Mouse (Mus musculus): ENCODE measurements around the gene Mzf1. TPM values are rescaled to one million over a fixed set of nuclear protein-coding genes. Genes with fewer than 3 reads are reported as not detected.

Mzf1 gene
- polyA plus RNA-seq, 1 experiment from 2014 or later, result 9.3 TPM

DNA sequence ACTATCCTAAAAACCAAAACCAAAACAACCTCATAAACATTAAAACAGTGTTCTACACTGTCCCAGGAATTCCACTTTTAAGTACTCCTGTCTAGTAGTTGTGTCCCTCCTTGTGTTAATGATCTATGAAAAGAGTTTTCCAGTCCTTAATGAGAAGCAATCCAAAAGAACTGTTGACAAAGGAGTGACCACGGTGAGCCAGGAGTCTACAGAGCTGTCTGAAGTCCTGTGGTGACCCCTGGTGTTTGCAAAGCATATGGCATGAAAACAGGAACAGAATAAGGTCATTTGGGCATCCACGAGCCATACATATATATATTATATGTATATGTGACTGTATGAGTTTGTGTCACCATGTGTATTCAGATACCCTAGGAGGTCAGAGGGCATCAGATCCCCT is 8.5 kb downstream of the Mzf1 start:
- Histone ChIP-seq H3K27ac (ENCODE audit: low read depth, low read length) (no peak overlapping the region), H3K27me3 (replicated peaks; ENCODE audit: control insufficient read depth, insufficient read depth, low read length) (peaks cover 18% of the 10 kb centered on the region), H3K4me3 (ENCODE audit: low read length) (no peak overlapping the region), H3K4me2 (ENCODE audit: low read length) (no peak overlapping the region), H3K4me1 (ENCODE audit: control insufficient read depth, insufficient read depth, low read depth, low read length) (peaks cover 14% of the 10 kb centered on the region), H3K36me3 (ENCODE audit: control insufficient read depth, insufficient read depth, low read length) (no peaks in the 10 kb centered on the region), H3K9me3 (ENCODE audit: control insufficient read depth, low read length) (no peaks in the 10 kb centered on the region), H3K9ac (ENCODE audit: low read depth, low read length) (no peak overlapping the region)
- 7% methylated on average over 2 of the region's 2 CpGs for WGBS
- ATAC-seq, result no peak; the same call in 1 of the 2 replicates

- no peaks in the 10 kb centered on the region for H3K9me3 ChIP-seq (ENCODE audit: control insufficient read depth, low read length)
- H3K4me2 ChIP-seq (ENCODE audit: low read length), result peak overlapping the region; percentile 81
- peaks cover 14% of the 10 kb centered on the region for H3K4me1 ChIP-seq (ENCODE audit: control insufficient read depth, insufficient read depth, low read depth, low read length)
- H3K4me3 ChIP-seq (ENCODE audit: low read length), result peak overlapping the region; percentile 48
- H3K9ac ChIP-seq (ENCODE audit: low read depth, low read length), result peak overlapping the region; percentile 83
- ATAC-seq, result no peak; the same call in none of the 2 replicates
- WGBS, result 3% methylated on average over 23 of the region's 23 CpGs
- peaks cover 18% of the 10 kb centered on the region for H3K27me3 ChIP-seq (replicated peaks; ENCODE audit: control insufficient read depth, insufficient read depth, low read length)
- peak overlapping the region; percentile 76 for H3K27ac ChIP-seq (ENCODE audit: low read depth, low read length)
- H3K36me3 ChIP-seq (ENCODE audit: control insufficient read depth, insufficient read depth, low read length), result no peaks in the 10 kb centered on the region
Observed at GRCm38 (mm10) chr7:13044254-13044625, 10.3 kb downstream of the Mzf1 start.

DNA sequence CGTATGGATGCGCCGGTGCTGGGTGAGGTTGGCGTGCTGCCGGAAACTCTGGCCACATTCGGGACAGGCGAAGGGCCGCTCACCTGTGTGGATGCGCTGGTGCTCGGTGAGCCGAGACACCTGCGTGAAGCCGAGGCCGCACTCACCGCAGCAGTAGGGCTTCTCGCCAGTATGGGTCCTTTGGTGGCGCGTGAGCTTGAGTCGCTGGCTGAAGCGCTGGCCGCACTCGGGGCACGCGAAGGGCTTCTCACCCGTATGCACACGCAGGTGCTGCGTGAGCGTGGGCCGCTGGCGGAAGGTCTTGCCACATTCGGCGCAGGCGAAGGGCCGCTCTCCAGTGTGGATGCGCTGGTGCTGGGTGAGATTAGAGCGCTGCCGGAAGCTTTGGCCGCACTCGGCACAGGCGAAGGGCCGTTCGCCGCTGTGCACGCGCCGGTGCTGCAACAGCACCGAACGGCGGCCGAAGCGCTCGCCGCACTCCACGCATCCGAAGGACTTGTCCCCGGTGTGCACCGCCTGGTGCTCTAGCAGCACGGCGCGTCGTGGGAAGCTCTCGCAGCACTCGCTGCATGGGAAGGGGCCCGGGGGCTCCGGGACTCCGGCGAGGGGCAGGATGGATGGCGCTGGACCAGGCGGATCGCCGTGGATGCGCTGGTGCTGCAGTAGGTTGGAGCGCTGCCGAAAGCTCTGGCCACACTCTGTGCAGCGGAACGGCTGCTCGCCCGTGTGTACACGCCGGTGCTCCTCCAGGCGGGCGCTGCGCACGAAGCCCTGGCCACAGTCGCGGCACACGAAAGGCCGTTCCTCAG is 10.9 kb downstream of the Mzf1 start:
- H3K27me3 ChIP-seq (replicated peaks; ENCODE audit: control insufficient read depth, insufficient read depth, low read length), result peaks cover 18% of the 10 kb centered on the region
- H3K27ac ChIP-seq (ENCODE audit: low read depth, low read length), result peak overlapping the region; percentile 76
- 6% methylated on average over 74 of the region's 88 CpGs for WGBS
- H3K4me2 ChIP-seq (ENCODE audit: low read length), result peak overlapping the region; percentile 81
- H3K4me3 ChIP-seq (ENCODE audit: low read length), result peak overlapping the region; percentile 48
- H3K9ac ChIP-seq (ENCODE audit: low read depth, low read length), result peak overlapping the region; percentile 83
- peak; percentile 59 for ATAC-seq
- H3K9me3 ChIP-seq (ENCODE audit: control insufficient read depth, low read length), result no peaks in the 10 kb centered on the region
- H3K4me1 ChIP-seq (ENCODE audit: control insufficient read depth, insufficient read depth, low read depth, low read length), result peaks cover 17% of the 10 kb centered on the region
- H3K36me3 ChIP-seq (ENCODE audit: control insufficient read depth, insufficient read depth, low read length), result no peaks in the 10 kb centered on the region

- H3K4me1 ChIP-seq (ENCODE audit: control insufficient read depth, insufficient read depth, low read depth, low read length), result peaks cover 18% of the 10 kb centered on the region
- no peaks in the 10 kb centered on the region for H3K36me3 ChIP-seq (ENCODE audit: control insufficient read depth, insufficient read depth, low read length)
- peak overlapping the region; percentile 81 for H3K4me2 ChIP-seq (ENCODE audit: low read length)
- peaks cover 18% of the 10 kb centered on the region for H3K27me3 ChIP-seq (replicated peaks; ENCODE audit: control insufficient read depth, insufficient read depth, low read length)
- H3K9me3 ChIP-seq (ENCODE audit: control insufficient read depth, low read length), result no peaks in the 10 kb centered on the region
- H3K27ac ChIP-seq (ENCODE audit: low read depth, low read length), result peak overlapping the region; percentile 76; the same call in 1 of the 2 replicates
- no peak for ATAC-seq
- H3K4me3 ChIP-seq (ENCODE audit: low read length), result peak overlapping the region; percentile 48
- peak overlapping the region; percentile 83 for H3K9ac ChIP-seq (ENCODE audit: low read depth, low read length)
- WGBS, result 30% methylated on average over 16 of the region's 16 CpGs
Observed at GRCm38 (mm10) chr7:13043120-13043444, 11.5 kb downstream of the Mzf1 start.

DNA sequence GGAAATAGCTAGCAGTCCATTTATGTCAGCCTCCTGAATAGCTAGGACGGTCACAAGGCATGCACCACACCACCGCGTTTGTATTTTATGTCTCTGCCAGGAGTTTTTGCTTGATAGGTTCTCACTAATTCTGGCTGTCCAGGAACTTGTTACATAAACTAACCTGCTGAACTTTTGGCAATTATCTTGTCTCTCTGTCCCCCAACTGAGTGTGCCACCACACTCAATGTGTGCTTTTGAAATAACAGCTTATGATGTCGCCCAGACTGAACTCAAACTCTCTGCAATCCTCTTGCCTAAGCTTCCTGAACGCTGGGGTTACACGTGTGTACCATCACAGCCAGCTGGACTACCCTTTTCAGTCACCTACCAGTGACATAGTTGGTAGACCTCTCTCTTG is 12.1 kb downstream of the Mzf1 start:
- peaks cover 18% of the 10 kb centered on the region for H3K27me3 ChIP-seq (replicated peaks; ENCODE audit: control insufficient read depth, insufficient read depth, low read length)
- H3K9me3 ChIP-seq (ENCODE audit: control insufficient read depth, low read length), result no peaks in the 10 kb centered on the region
- no peak overlapping the region for H3K4me3 ChIP-seq (ENCODE audit: low read length)
- no peak overlapping the region for H3K9ac ChIP-seq (ENCODE audit: low read depth, low read length)
- no peak overlapping the region for H3K27ac ChIP-seq (ENCODE audit: low read depth, low read length)
- 81% methylated on average over 6 of the region's 6 CpGs for WGBS
- no peaks in the 10 kb centered on the region for H3K36me3 ChIP-seq (ENCODE audit: control insufficient read depth, insufficient read depth, low read length)
- ATAC-seq, result no peak
- peaks cover 18% of the 10 kb centered on the region for H3K4me1 ChIP-seq (ENCODE audit: control insufficient read depth, insufficient read depth, low read depth, low read length)
- no peak overlapping the region for H3K4me2 ChIP-seq (ENCODE audit: low read length)

DNA sequence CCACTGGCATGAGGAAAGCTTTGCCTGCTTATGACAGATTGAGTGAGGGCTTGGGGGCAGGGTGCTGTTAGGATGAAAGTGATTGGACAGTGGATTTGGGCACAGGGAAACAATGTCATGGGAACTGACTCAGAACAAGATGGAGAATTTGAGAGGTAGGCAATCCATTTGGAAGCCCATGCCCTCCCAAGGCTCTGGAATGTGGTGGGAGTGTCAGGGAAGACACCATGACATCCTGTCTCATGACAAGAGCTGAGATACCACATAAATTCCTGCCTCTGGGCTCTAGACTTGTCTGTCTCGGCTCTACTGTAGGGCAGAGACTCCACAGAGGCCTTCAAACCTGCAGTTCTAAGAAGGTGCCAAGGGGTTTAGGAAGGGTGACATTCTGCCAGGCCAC is 13.3 kb downstream of the Mzf1 start:
- no peak overlapping the region for H3K27ac ChIP-seq (ENCODE audit: low read depth, low read length)
- no peak overlapping the region for H3K4me2 ChIP-seq (ENCODE audit: low read length)
- H3K4me1 ChIP-seq (ENCODE audit: control insufficient read depth, insufficient read depth, low read depth, low read length), result peaks cover 26% of the 10 kb centered on the region
- H3K9me3 ChIP-seq (ENCODE audit: control insufficient read depth, low read length), result no peaks in the 10 kb centered on the region
- H3K27me3 ChIP-seq (replicated peaks; ENCODE audit: control insufficient read depth, insufficient read depth, low read length), result peaks cover 18% of the 10 kb centered on the region
- no peak for ATAC-seq
- no peak overlapping the region for H3K4me3 ChIP-seq (ENCODE audit: low read length)
- H3K36me3 ChIP-seq (ENCODE audit: control insufficient read depth, insufficient read depth, low read length), result peaks cover 2% of the 10 kb centered on the region
- no peak overlapping the region for H3K9ac ChIP-seq (ENCODE audit: low read depth, low read length)
- WGBS, result 100% methylated on average over 1 of the region's 1 CpGs

GRCm38 (mm10) chr7:13039181-13039580 is 15.4 kb downstream of the Mzf1 start:
- H3K4me3 ChIP-seq (ENCODE audit: low read length), result no peak overlapping the region
- H3K36me3 ChIP-seq (ENCODE audit: control insufficient read depth, insufficient read depth, low read length), result peaks cover 16% of the 10 kb centered on the region
- H3K27ac ChIP-seq (ENCODE audit: low read depth, low read length), result no peak overlapping the region
- H3K27me3 ChIP-seq (replicated peaks; ENCODE audit: control insufficient read depth, insufficient read depth, low read length), result peaks cover 8% of the 10 kb centered on the region
- peak overlapping the region; percentile 83 for H3K4me2 ChIP-seq (ENCODE audit: low read length)
- peak overlapping the region; percentile 96 for H3K9ac ChIP-seq (ENCODE audit: low read depth, low read length)
- peaks cover 30% of the 10 kb centered on the region for H3K4me1 ChIP-seq (ENCODE audit: control insufficient read depth, insufficient read depth, low read depth, low read length)
- no peaks in the 10 kb centered on the region for H3K9me3 ChIP-seq (ENCODE audit: control insufficient read depth, low read length)
- 91% methylated on average over 1 of the region's 1 CpGs for WGBS
- ATAC-seq, result no peak

DNA sequence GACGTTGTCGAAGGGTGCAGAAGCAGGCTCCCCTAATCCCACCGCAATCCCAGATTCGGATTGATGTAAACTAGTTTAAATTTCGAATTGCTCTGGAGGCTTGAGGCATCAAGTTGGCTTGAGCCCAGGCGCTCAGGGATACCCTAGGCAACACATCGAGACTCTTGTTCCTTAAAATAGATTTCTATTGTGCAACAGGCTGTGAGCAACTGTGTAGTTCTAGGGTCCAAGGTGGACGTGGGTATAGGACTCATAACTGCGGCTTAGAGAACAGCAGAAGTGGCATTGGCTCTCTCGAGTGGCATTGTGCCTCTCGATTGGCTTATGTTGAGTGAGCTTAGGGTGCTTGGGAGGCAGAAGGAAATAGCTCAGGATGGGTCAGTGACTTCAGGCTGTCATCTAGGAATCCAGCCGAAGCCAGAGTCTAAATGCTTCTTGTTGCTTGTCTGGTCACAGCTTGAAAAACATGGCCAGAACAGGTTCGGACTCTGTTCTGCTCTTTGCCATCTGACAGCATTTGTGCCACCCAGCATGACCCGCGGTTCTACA is 15.9 kb downstream of the Mzf1 start:
- Histone ChIP-seq H3K36me3 (ENCODE audit: control insufficient read depth, insufficient read depth, low read length) (peaks cover 16% of the 10 kb centered on the region), H3K4me1 (ENCODE audit: control insufficient read depth, insufficient read depth, low read depth, low read length) (peaks cover 31% of the 10 kb centered on the region), H3K27me3 (replicated peaks; ENCODE audit: control insufficient read depth, insufficient read depth, low read length) (peaks cover 8% of the 10 kb centered on the region), H3K9ac (ENCODE audit: low read depth, low read length) (peak overlapping the region; percentile 96), H3K4me2 (ENCODE audit: low read length) (peak overlapping the region; percentile 83), H3K27ac (ENCODE audit: low read depth, low read length) (peak overlapping the region; percentile 100), H3K9me3 (ENCODE audit: control insufficient read depth, low read length) (no peaks in the 10 kb centered on the region), H3K4me3 (ENCODE audit: low read length) (peak overlapping the region; percentile 77)
- ATAC-seq, result no peak
- 20% methylated on average over 15 of the region's 15 CpGs for WGBS

DNA sequence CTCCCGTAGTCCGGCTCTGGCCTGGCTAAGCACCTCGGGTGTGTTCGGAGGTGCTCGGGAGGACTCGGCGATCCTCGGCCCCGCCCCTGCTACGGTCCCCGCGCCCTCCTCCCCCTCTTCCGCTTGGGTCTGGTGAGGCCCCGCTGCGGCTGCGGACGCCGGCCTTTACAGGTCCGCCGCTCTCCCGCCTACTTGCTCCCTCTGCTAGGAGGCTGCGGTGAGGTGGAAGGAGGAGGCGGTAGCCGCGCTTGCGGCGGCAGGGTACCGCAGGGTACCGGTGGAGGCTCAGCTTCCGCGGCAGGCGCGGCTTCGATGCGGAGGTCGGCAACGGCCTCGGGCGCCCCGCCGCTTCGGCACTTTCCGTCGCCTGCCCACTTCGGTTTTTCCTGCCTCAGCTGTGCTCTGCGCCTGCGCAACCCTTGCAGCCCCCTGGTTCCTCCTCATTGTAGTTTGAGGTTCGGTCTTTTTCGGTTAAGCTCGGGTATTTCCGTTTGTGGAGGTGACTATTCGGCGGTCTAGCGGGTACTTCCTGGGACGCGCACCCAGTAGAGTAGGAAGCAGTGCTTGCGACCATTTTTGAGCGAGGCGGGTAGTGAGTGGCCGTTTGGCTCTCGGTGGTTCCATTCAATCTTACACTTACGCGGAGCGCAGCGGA is 16.5 kb downstream of the Mzf1 start, which contains the start of gene Ube2m:
Ube2m (minus strand) TSS at position 375 of the 655 bp plus-strand sequence.
- Histone ChIP-seq H3K9ac (ENCODE audit: low read depth, low read length) (peak within 1 kb of the TSS; percentile 96), H3K36me3 (ENCODE audit: control insufficient read depth, insufficient read depth, low read length) (peaks cover 16% of the 10 kb centered on the region), H3K4me1 (ENCODE audit: control insufficient read depth, insufficient read depth, low read depth, low read length) (peaks cover 33% of the 10 kb centered on the region), H3K4me2 (ENCODE audit: low read length) (peak within 1 kb of the TSS; percentile 92), H3K9me3 (ENCODE audit: control insufficient read depth, low read length) (no peaks in the 10 kb centered on the region), H3K4me3 (ENCODE audit: low read length) (peak within 1 kb of the TSS; percentile 77), H3K27ac (ENCODE audit: low read depth, low read length) (peak within 1 kb of the TSS; percentile 100), H3K27me3 (replicated peaks; ENCODE audit: control insufficient read depth, insufficient read depth, low read length) (peaks cover 6% of the 10 kb centered on the region)
- WGBS, result under 1% methylated on average over 47 of the region's 65 CpGs
- peak; percentile 90 for ATAC-seq

Measured in hindbrain, embryonic 16.5 days (tissue).